Mouse (Mus musculus) neural tube, embryonic 14.5 days (tissue): Measurements from ENCODE around the gene Kcnk2. TPM values are rescaled to one million over a fixed set of nuclear protein-coding genes. Genes with fewer than 3 reads are reported as not detected.

Experiments
- ATAC-seq: fragments of 200-750 bp; cut with Nextera tagmentation; 2 replicates; pipeline ENCODE4 v1.8.0; 2017; ENCODE audit warnings: low read depth, mild to moderate bottlenecking, moderate TSS enrichment, moderate library complexity
- H3K27ac ChIP-seq: fragments of 300-500 bp; sonication (generic); 2 replicates; pipeline ENCODE4 v1.5.1; 2014; ENCODE audit warnings: low read depth, mild to moderate bottlenecking, control low read depth, low read length, moderate library complexity, mixed read lengths
- H3K27me3 ChIP-seq: fragments of 300-500 bp; sonication (generic); 2 replicates; pipeline ENCODE4 v1.6.1; 2014; ENCODE audit warnings: low read length; ENCODE audit not compliant: control insufficient read depth, insufficient read depth
- H3K36me3 ChIP-seq: fragments of 300-500 bp; sonication (generic); 2 replicates; pipeline ENCODE4 v1.6.1; 2014; ENCODE audit warnings: low read length, mixed read lengths; ENCODE audit not compliant: control insufficient read depth, insufficient read depth
- H3K4me1 ChIP-seq: fragments of 300-500 bp; sonication (generic); 2 replicates; pipeline ENCODE4 v1.6.1; 2014; ENCODE audit warnings: low read length; ENCODE audit not compliant: control insufficient read depth, insufficient read depth
- H3K4me2 ChIP-seq: fragments of 300-500 bp; sonication (generic); 2 replicates; pipeline ENCODE4 v1.6.1; 2014; ENCODE audit warnings: mild to moderate bottlenecking, low read depth, low read length, control low read depth
- H3K4me3 ChIP-seq: fragments of 300-500 bp; sonication (generic); 2 replicates; pipeline ENCODE4 v1.5.1; 2014; ENCODE audit warnings: low read depth, low read length, control low read depth, mixed read lengths
- H3K9ac ChIP-seq: fragments of 300-500 bp; sonication (generic); replicated peaks from 2 replicates; pipeline ENCODE4 v1.6.1; 2014; ENCODE audit warnings: low read depth, mild to moderate bottlenecking, control low read depth, low read length, mixed read lengths
- H3K9me3 ChIP-seq: fragments of 300-500 bp; sonication (generic); 2 replicates; pipeline ENCODE4 v1.6.1; 2016; ENCODE audit warnings: low read length; ENCODE audit not compliant: control insufficient read depth
- whole genome bisulfite sequencing: fragments of 180-500 bp; shearing (Covaris S2); extraction: QIAGEN DNeasy Blood & Tissue Kit; methylation state at CpG from one replicate; pipeline ENCODE4 v1.1.7; 2014; 5-methylcytosine and 5-hydroxymethylcytosine counted together
- polyA plus RNA-seq: library from polyadenylated mRNA; unstranded; fragments of >200 nt; fragmentation: Nextera tagmentation; extraction: Ambion mirVana; gene quantifications from 2 replicates; pipeline ENCODE4 v1.2.1, GENCODE M21; 2014

The Kcnk2 gene
- polyA plus RNA-seq, 1 experiment from 2014 or later = 18.7 TPM

DNA sequence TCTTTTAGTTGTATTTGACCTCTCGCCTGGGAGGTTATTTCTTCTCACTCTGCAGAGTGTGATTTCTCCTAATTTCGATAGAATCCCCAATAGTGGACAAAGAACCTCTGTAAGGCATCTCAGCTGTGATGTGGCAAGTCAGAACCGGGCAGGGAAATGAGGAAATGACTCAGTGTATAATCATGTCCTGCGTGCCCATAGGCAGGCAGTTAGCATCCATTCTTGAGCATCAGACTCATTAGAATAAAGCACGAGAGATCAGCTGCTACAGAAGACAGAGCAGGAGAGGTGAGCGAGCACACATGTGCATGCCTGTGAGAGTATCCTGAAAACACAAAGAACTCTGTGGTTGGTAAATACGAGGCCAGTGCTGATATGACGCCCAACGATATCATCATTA, 186.9 kb downstream of the Kcnk2 start:
- H3K27ac ChIP-seq = no peak overlapping the region
- no peak for ATAC-seq

DNA sequence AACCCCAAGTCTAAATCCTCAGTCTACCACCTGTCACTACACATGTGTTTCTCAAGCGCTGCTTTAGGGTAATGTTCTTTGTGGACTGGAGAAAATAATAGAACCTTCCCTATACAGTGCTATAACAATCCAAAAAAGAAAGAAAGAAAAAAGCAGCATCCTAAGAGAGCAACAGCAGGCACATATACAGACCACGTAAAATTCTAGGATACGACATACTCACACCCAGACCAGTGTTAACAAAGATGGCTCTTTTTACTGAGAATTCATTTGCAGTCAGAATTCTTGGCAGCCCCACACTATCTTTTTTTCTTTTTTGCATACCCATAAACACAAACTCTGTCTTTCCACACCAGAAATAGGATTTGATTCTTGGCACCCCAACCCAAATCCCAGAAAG, 187.6 kb downstream of the Kcnk2 start:
- H3K27ac ChIP-seq = no peak overlapping the region
- no peak overlapping the region for H3K4me3 ChIP-seq
- H3K9ac ChIP-seq = no peak overlapping the region
- ATAC-seq = no peak
- H3K9me3 ChIP-seq = no peaks in the 10 kb centered on the region
- H3K27me3 ChIP-seq = no peaks in the 10 kb centered on the region
- H3K36me3 ChIP-seq = no peaks in the 10 kb centered on the region
- no peak overlapping the region for H3K4me2 ChIP-seq
- 89% methylated on average over 3 of the region's 3 CpGs for WGBS
- no peaks in the 10 kb centered on the region for H3K4me1 ChIP-seq

More for the DNA sequence above, 186.9 kb downstream of the Kcnk2 start:
- no peaks in the 10 kb centered on the region for H3K27me3 ChIP-seq
- H3K4me3 ChIP-seq = no peak overlapping the region
- no peaks in the 10 kb centered on the region for H3K9me3 ChIP-seq
- no peak overlapping the region for H3K4me2 ChIP-seq
- no peak overlapping the region for H3K9ac ChIP-seq
- 76% methylated on average over 9 of the region's 9 CpGs for WGBS
- no peaks in the 10 kb centered on the region for H3K4me1 ChIP-seq
- no peaks in the 10 kb centered on the region for H3K36me3 ChIP-seq

DNA sequence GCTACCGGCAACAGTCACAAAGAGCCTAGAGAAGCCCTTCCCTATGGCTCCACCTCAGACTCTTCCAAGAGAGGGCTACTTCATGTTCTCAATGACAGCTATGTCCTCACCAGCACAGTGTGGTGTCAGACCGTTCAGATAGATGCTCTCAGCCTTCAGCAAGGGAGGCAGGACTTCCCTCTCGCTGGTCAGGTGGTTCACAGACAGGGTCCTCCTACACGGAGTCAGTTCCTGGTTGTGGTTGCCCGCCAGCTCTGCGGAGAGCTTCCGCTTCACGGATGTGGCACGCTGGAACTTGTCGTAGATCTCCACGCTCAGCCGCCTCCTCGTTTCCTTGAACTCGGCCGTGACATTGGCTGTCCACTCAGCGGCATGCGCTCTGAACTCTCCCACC, 192.4 kb downstream of the Kcnk2 start:
- Histone ChIP-seq H3K27me3 (no peaks in the 10 kb centered on the region), H3K27ac (no peak overlapping the region), H3K9me3 (no peaks in the 10 kb centered on the region), H3K36me3 (no peaks in the 10 kb centered on the region), H3K4me3 (no peak overlapping the region), H3K9ac (no peak overlapping the region), H3K4me1 (no peaks in the 10 kb centered on the region), H3K4me2 (no peak overlapping the region)
- WGBS = 86% methylated on average over 17 of the region's 17 CpGs
- no peak for ATAC-seq

DNA sequence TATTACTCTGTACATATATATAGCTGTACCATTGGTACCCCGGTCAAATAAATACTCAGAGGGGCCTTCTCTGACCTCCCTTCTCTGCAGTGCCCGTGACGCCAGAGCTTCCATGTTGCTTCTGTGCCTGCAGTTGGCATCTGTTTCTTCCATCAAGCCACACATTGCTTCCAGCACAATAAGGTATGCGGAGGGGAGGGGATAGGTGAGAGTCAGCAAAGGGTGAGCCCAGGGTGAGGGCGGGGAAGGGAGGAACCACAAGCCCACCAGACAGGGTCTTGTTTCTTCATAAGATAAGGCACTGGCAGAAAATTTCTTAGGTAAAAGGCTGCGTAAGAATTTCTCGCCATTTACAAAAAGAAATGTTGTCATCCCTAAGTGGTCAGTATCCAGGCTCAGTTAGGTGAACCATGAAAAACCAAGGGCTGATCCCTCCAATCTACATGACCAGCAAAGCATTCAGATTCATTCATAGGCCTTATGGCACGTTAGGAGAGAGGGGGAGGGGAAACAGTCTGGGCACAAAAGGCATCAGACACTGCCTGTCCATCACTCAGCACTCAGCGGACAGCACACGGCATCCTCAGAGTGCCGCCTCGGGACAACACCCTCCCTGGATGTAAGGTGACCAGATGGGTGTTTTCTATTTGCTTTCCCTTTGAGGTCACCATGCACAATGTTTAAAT, 192.9 kb downstream of the Kcnk2 start:
- no peaks in the 10 kb centered on the region for H3K36me3 ChIP-seq
- no peak overlapping the region for H3K27ac ChIP-seq
- H3K9ac ChIP-seq = no peak overlapping the region
- no peaks in the 10 kb centered on the region for H3K4me1 ChIP-seq
- H3K27me3 ChIP-seq = no peaks in the 10 kb centered on the region
- H3K4me3 ChIP-seq = no peak overlapping the region
- H3K9me3 ChIP-seq = no peaks in the 10 kb centered on the region
- ATAC-seq = no peak
- 61% methylated on average over 12 of the region's 12 CpGs for WGBS
- no peak overlapping the region for H3K4me2 ChIP-seq

DNA sequence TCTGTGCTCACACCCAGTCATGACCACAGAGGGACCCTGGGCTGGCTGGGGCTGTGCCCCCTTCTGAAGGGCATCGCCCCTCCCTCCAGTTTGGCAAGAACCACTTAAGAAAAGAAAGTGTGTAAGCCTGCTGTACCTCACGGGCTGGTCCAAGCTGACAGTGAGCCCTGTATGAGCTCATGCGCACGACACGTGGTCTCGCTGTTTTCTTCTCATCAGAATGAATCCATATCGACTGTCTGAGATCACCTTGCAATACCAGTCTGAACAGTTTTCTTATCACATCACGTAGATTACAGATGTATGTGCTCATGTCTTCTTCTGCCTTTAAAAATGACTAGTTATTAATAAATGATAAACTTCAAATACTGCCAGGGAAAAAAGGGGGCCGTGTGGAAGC, 193.5 kb downstream of the Kcnk2 start:
- Histone ChIP-seq H3K9ac (no peak overlapping the region), H3K36me3 (no peaks in the 10 kb centered on the region), H3K4me3 (no peak overlapping the region), H3K9me3 (no peaks in the 10 kb centered on the region), H3K4me1 (no peaks in the 10 kb centered on the region), H3K27me3 (no peaks in the 10 kb centered on the region), H3K27ac (no peak overlapping the region), H3K4me2 (no peak overlapping the region)
- ATAC-seq = no peak
- 89% methylated on average over 9 of the region's 9 CpGs for WGBS

DNA sequence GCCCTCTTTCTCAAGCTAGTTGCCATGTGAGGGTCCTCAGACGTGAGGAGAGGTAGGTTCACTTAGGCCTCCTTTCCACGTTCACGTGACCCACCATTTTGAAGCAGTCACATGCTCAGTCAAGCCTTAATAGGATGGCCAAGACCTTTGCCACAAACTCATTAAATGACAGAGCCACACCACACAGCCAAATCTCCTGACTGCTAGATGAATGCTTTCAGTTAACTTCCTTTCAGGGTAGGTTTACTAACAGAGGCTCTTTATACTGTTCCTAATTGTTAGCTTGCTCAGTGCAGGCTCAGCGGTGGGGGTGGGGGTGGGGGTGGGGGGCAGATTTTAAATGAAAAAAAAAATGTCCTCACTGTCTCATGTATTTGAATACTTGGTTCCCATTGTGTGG, 206.3 kb downstream of the Kcnk2 start:
- Histone ChIP-seq H3K27ac (no peak overlapping the region), H3K9me3 (no peaks in the 10 kb centered on the region), H3K4me2 (no peak overlapping the region), H3K9ac (no peak overlapping the region), H3K4me1 (no peaks in the 10 kb centered on the region), H3K27me3 (no peaks in the 10 kb centered on the region), H3K4me3 (no peak overlapping the region), H3K36me3 (no peaks in the 10 kb centered on the region)
- 52% methylated on average over 4 of the region's 4 CpGs for WGBS
- ATAC-seq = no peak

DNA sequence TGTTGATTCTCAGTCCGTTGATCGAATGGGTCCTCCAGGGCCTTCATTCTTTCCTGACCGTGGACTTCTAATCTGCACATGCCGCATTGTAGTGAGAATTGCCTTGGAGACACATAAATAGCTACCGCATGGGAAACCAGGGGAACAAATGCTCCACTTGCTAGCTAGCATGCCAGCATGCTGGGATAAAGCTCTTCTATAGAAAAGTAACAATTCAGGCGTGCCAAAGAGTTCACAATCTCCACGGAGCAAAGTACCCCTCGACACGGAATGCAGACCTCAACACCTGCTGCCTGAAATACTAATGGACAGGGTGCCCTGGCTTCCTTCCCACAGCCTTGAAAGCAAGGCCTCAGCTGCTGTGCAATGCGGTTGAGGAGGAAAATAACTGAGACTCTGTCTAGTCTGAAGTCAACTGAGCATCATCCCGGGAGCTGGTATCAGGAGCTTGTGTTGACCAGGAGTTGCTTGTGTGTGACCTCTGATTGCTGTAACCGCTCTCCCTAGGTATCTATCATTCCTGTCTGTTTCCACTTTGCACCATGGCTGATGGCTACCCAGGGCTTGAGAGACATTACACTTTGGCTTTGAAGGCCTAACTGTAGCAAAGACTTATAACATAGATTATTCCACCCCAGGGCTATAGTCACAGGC, 214.2 kb downstream of the Kcnk2 start:
- no peaks in the 10 kb centered on the region for H3K9me3 ChIP-seq
- H3K36me3 ChIP-seq = no peaks in the 10 kb centered on the region
- H3K27me3 ChIP-seq = no peaks in the 10 kb centered on the region
- H3K4me3 ChIP-seq = no peak overlapping the region
- H3K4me1 ChIP-seq = peaks cover 3% of the 10 kb centered on the region; the same call in 1 of the 2 replicates
- H3K9ac ChIP-seq = no peak overlapping the region
- 23% methylated on average over 12 of the region's 12 CpGs for WGBS
- no peak overlapping the region for H3K4me2 ChIP-seq
- peak; percentile 92 for ATAC-seq
- peak overlapping the region; percentile 55 for H3K27ac ChIP-seq

DNA sequence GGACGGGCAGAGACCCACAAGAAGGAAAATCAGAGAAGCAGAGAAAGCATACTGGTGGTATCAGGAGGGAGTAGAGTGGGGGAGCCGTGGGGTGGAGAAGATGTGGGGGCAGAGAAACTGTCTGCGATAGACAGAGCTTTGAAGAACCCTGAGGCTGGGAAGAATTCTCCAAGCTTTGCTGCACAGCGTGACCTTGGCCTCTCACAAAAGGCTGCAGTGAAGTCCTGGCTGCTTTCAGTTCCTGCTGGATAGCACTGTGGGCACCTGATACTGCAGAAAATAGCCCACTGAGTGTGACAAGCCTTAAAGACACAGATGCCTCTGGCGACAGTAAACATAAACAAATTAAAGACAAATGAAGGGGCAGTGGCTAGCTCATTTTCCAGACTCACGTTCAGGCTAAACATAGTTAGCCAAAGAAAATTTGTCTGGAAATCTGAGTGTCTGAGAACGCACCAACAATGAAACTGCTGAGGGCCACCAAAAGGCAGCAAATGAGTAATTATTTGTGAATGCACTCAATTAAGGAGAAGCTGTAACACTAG, 216.8 kb downstream of the Kcnk2 start:
- Histone ChIP-seq H3K27me3 (no peaks in the 10 kb centered on the region), H3K27ac (no peak overlapping the region), H3K4me2 (no peak overlapping the region), H3K4me3 (no peak overlapping the region), H3K9me3 (no peaks in the 10 kb centered on the region), H3K4me1 (peaks cover 3% of the 10 kb centered on the region; the same call in 1 of the 2 replicates), H3K36me3 (no peaks in the 10 kb centered on the region), H3K9ac (no peak overlapping the region)
- 48% methylated on average over 7 of the region's 7 CpGs for WGBS
- no peak for ATAC-seq

DNA sequence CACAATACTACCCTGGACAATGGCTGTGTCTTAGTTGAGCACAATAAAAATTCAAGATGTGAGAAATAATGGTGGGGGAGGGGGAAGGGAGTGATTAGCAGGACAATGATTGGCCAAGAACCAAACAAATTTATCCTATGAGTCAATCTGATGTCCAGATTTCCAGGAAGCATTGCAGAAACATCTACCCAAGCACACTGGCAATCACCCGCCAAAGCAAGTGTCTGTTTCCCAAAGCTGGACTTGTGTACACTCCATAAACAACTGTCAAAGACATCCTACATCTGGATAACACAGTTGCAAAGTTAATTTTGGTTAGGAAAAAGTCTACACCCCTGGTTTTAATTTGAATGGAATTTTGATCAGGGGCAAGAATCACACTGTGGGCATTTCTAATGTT, 224.3 kb downstream of the Kcnk2 start:
- no peak overlapping the region for H3K27ac ChIP-seq
- 93% methylated on average over 1 of the region's 1 CpGs for WGBS
- no peaks in the 10 kb centered on the region for H3K27me3 ChIP-seq
- H3K36me3 ChIP-seq = no peaks in the 10 kb centered on the region
- H3K4me1 ChIP-seq = no peaks in the 10 kb centered on the region
- H3K4me2 ChIP-seq = no peak overlapping the region
- ATAC-seq = no peak
- no peak overlapping the region for H3K4me3 ChIP-seq
- no peak overlapping the region for H3K9ac ChIP-seq
- H3K9me3 ChIP-seq = no peaks in the 10 kb centered on the region
